Mouse (Mus musculus) brain, adult 2 months (tissue): ENCODE data around the gene Hint3.

Experiments used
- DNase-seq: peaks from one replicate; pipeline ENCODE4 v3.0.0; 2011; ENCODE audit warnings: low read depth, low spot score

Hint3 gene

DNA sequence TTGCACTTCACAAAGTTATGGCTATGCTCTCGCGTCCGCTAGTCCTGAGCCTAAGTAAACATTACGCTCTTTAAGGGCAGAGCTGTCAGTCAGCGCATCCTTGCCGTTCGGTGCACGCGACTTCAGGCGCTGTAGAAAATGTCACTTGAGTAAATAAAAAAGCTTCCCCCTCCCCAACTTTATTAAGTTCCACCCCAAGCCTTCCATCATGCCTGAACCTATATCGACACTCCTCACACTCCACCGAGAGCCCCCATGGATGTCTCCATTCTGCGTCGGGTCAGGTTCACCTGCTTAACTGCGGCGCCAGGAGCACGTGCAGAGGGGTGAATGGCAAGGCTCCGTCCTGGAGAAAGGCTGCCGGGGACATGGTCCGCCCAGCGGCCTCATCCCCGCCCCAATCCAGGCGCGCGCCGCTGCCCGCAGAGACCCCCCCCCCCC lies 29.3 kb downstream of the Hint3 start:
- DNase-seq = no peak

DNA sequence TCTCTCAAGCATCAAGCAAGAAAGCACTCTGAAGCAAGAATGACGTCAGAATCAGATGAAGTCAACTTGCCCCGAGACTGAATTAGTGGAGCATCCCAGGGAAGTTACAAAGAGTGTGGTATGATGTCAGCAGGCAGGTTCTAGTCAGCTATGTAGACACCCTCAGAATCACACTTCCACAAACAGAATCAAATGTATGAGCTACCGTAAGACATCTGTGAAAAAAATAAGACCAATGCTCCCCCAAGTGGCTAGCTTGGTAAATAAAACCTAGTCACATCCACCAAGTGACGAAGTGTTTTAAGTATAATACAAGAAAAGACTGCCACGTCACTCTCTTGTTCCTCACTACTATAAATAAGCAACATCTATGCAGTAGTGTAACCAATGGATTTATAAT lies 42.4 kb downstream of the Hint3 start:
- DNase-seq = peak; percentile 66

DNA sequence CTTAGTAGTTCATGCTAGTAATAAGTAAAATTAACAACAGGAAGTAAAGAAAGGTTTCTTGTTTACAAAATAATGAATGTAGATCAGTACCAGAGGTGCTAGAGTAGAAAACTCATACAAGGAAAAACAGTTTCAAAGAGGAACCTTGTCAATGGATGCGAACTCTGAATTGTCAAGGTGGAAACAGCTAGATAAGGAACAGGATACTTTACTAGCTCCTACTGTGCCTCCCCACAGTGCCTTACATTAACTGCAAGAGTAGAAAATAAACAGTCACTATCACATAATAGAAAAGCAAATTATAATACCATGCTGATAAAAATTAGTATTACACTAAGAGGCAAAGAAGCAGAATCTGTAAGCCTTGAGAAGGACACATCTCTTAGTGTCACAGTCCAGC lies 43.7 kb downstream of the Hint3 start:
- no peak for DNase-seq

DNA sequence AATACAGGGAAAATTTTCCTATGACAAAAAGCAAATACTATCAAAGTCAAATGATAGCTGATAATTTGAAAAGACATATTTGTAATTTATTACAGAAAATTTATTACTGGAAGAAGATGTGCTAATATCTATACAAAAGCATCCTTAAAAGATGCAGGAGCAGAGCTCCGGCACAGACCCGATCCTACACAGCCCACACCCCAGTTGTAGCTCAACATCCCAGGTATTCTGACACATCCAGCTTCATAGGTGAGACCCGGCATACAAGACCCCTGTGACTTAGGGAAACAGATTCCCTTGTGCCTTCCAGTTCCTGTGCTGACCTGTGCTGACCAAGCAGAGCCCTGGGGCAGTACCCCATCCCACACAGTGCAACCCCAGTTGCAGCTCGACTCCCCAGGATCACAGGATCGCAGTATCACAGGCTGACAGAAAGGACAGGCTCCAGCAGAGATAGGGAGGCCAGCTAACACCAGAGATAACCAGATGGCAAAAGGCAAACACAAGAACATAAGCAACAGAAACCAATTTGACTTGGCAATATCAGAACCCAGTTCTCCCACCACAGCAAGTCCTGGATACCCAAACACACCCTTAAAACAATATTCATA lies 51.7 kb downstream of the Hint3 start:
- no peak for DNase-seq

DNA sequence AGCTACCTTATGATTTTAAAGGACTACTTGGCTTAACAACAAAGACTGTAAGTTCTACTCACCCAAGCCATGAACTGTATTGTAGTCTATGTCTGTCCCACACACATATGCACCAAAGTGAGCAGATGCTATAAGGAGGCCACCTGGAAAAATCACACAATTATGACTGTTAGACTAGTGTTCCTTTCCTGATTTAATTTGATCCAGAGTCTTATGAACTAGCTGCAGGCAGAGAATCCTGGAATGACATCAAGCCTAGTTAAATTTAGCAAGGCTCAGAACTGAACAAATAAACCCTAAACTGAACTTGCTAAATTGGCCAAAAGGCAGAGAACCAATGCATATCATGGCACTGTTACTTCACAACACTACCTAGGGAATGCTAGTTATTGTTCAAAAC lies 63.1 kb downstream of the Hint3 start:
- DNase-seq = peak; percentile 44

DNA sequence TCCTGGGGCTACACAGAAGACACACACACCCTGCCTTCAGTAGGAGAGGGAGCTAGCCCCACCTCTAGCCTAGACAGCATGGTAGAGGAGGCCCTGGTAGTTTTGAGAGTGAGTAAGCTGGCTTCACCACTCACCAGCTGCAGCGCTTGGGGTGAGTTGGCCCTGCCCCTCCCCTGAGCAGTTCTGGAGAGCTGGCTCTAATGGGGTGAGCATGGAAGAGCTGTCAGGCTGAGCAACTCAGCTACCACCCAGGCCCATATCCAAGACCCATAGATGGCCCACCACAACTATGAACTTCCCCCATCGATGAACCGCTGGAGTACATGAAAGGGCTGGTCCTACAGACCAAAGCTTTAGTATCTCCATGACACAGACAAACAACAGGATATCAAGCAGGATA lies 64.8 kb downstream of the Hint3 start:
- DNase-seq = no peak
